Mouse (Mus musculus): ENCODE results near the gene Mapk8ip2.
"Not testable (repeated sequence)": the region's sequence is repeated elsewhere in the genome, so short reads cannot be mapped to it uniquely, and the experiment has no call there.

Mapk8ip2 gene

GRCm38 (mm10) chr15:89453865-89454478 is at the start of gene Mapk8ip2:
Gene Mapk8ip2, plus strand, starts transcription at chr15:89453913.
- peak; percentile 45 to 50 for DNase-seq (ENCODE audit: low spot score in 2 of 2)

GRCm38 (mm10) chr15:89404831-89405623 is 48.7 kb upstream of the Mapk8ip2 start:
- DNase-seq (ENCODE audit: low spot score in 2 of 2): no peak

DNA sequence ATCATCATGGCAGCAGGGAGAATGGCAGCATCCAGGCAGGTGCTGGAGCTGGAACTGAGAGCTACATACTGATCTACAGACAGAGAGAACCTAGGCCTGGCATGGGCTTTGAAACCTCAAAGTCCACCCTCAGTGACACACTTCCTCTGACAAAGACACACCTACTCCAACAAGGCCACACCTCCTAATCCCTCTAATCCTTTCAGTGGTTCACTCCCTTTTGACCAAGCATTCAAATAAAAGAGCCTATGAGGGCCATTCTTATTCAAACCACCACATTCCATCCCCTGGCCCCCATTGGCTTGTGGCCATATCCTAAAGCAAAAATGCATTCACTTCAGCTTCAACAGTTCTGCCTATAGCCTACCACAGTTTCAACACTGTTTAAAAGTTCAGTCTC is 47.0 kb upstream of the Mapk8ip2 start:
- no peak for DNase-seq (ENCODE audit: low spot score in 2 of 2)

DNA sequence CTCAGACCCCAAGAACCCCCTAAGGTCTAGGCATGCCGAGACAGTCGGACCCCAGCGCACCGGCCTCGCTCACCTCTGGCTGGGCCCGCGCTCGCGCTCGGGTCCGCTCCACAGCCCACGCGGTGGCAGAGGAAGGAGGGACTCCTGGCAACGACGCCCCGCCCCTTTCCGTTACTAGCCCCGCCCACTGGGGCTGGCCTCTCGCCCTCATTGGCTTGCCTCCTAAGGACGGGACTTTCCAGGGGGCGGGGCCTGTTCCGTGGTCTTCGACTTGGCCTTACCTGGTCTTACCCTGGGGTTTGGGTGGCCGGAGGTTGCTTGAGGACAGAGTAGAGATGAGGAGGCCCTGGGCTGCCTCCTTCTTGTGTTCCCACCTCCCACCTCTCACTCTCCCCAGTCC is 43.6 kb upstream of the Mapk8ip2 start, which contains the start of gene Syce3:
Gene Syce3, minus strand, starts transcription at position 386 of the 400 bp plus-strand sequence.
- DNase-seq (ENCODE audit: low spot score in 2 of 2): no peak

DNA sequence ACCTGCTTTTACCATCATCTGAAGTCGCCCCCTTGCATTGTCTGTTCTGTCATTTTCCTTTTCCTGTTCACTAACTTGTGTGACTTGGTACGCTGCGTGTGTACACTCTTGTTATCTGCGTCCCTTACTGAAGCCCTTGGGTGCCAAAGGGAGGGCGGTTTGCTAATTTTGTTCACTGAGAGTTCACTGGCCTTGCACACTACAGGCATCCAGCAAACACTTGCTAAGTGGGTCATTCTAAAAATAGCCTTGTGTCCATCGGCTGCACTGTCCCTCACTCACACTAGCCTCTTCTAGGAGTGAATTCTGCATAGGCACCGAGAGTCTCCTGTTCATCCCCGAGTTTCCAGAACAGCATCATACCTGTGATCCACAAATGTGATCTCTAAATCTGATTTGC is 38.4 kb upstream of the Mapk8ip2 start:
- no peak for DNase-seq (ENCODE audit: low spot score in 2 of 2)

DNA sequence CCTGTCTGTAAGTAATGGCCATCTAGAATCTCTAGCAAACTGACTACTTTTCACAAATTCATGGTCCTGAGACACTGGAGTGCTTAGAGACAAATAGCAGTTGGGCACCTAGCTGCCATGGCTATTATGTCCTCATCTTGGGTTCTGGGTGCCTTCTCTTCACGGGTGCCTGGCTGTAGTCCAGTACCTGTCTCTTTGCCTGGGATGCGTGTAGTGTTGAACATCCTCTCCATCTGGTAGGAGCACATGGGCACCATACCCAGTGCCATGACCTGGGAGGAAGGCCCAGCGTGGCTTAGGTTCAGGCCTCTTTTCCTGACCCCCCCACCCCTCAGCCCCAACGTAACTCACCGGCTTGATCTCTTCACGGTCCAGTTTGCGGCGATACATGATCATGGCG is 31.8 kb upstream of the Mapk8ip2 start:
- no peak for DNase-seq (ENCODE audit: low spot score in 2 of 2)

GRCm38 (mm10) chr15:89424621-89425020 is 29.1 kb upstream of the Mapk8ip2 start:
- DNase-seq (ENCODE audit: low spot score in 2 of 2): no peak

DNA sequence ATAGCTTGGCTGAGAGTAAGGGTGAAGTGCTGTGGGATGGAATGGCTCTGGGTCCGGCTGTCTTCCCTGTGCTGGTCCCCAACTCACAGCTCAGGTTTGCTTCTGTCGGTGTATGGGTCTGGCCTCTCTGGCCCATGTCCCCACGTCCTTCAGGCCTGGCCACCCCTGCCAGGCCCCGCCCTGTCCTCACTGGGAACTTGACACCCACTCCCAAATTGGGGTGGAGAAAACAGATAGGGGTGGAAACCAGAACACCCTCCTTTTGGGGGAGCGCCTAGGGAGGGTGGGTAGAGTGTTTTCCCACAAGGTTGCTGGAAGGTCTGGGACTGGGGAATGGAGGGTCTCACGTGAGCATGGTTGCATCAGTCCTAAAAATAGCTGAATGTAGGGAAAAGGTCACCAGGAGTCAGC is 28.0 kb upstream of the Mapk8ip2 start, which contains the start of gene Cpt1b:
Gene Cpt1b, minus strand, starts transcription at position 153 of the 411 bp plus-strand sequence.
- no peak for DNase-seq (ENCODE audit: low spot score in 2 of 2)

DNA sequence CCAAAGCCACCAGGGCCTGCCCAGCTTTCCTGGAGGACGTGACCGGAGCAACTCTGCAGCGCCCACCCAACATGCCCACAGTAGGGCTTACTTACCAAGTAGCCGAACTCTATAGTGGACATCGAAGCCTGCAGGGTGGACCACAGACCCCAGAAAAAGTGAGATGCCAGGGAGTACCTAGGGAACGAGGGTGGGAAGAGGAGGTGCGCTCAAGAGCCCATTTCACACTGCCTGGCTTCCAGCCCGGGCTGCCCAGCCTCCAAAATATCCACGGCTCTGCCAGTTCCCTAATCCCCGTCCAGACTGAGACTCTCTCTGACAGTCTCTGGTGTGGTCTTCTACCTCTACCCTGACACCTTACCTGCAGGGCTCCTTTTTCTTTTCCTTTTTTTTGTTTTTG is 27.0 kb upstream of the Mapk8ip2 start:
- no peak for DNase-seq (ENCODE audit: low spot score in 2 of 2)

DNA sequence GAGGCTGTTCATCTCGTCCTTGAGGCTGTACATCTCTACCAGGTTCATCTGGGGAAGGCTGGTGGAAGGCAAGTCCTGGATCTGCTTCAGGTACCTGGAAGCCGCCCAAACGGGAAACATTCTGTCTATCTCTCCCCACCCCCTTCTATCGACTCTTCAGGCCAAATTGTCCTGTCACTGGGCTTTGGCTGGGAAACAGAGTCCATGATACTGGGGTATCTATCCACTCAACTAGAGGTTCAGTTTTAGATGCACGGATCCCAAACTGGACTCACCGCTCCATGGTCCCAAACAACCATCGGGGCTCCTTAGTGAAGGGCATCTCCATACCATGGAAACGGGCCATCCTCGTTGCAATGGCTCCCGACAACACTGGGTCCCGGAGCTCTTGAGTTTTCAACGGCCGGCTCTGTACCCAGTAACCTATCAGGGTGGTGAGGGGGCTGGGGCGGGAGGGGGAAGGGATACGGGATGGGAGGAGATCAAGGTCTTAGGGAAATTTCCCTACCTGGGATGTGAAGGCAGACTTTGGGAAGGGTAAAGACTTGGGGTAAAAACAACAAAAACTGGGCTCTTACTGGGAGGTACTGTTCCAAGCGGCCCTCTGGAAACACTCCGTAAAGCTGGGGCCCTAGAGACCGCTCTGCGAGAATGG is 25.4 kb upstream of the Mapk8ip2 start:
- DNase-seq (ENCODE audit: low spot score in 2 of 2): no peak

DNA sequence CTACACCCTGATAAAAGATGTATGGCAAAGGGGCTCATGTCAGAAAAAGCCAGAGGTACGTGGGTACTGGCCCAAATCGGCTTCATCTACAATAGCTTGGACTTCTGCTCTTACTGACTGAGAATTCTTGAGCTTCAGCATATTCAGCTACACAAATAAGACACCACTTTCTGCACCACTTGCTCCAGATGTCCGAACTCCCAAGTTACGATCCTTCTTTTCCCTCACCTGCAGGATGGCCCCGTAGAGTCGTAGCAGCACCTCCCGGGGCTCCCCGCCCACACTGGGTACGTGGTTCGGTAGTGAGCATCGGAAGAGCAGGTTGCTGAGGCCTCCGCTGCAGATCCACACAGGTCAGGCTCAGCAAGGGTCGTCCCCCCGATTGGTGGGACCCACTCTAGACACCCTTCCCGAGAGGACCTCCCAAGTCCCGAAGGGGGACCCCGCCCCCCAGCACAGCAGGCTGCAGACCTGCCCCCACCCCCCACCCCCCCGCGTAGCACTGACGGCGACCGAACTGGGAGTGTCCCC is 24.8 kb upstream of the Mapk8ip2 start:
- DNase-seq (ENCODE audit: low spot score in 2 of 2): no peak

DNA sequence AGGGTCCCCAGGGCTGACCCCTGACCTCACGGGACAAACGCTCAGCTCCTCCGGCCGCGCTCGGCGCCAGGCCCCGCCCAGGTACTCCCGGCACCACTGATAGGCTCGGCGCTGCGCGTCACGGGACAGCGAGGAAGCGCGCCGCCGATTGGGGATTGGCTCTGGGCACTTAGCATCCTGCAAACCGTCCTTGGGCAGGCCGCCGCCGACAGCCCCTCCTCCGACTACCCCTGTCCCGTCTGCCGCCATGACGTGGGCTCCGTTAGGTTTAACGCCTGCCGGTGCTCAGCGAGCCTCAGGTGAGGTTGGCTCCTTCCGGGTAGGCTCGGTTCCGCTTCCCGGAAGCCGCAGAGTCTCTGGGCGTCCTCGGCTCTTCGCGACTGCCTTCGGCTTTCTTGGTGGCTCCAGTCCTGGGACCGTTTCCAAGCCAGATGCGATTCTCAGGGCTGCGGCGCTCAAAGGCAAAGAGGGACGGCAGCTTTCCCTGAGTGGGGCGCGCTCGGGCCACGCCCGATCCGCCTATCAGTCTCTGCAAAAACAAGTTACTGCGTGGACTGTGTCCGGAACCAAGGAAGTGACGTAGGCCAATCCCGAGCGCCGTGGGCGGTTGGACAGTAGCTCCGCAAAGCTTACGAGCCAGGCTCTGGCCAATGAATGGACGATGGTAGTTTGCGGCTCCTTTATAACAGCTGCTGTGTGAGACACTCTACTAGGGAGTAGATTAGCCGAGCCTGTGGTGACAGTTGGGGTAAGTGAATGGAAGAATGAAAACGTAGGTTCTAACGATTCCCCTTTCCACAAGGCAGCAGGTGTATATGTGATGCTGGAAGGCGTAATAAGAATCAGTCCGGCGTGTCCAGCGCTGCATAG is 24.1 kb upstream of the Mapk8ip2 start, which contains the start of the genes C730034F03Rik, Gm44502 and Chkb:
Gene C730034F03Rik, plus strand, starts transcription at position 238 of the 870 bp plus-strand sequence.
Gene Gm44502, minus strand, starts transcription at position 345 of the 870 bp plus-strand sequence.
Gene Chkb, minus strand, starts transcription at position 557 of the 870 bp plus-strand sequence.
- DNase-seq (ENCODE audit: low spot score in 2 of 2): peak; percentile 96 to 97

DNA sequence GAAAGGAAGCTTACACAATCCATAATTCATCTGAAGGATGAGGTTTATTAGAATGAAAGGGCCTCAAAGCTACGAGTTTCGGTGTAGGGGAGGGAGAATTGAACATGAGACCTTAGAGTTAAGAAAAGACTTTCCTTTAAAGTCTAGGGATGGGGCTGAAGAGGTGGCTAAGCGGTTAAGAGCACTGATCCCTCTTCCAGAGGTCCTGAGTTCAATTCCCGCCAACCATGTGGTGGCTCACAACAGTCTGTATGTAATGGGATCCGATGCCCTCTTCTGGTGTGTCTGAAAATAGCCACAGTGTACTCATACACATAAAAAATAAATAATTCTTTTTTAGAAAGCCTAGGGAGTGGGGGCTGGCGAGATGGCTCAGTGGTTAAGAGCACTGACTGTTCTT is 23.4 kb upstream of the Mapk8ip2 start:
- no peak for DNase-seq (ENCODE audit: low spot score in 2 of 2)

DNA sequence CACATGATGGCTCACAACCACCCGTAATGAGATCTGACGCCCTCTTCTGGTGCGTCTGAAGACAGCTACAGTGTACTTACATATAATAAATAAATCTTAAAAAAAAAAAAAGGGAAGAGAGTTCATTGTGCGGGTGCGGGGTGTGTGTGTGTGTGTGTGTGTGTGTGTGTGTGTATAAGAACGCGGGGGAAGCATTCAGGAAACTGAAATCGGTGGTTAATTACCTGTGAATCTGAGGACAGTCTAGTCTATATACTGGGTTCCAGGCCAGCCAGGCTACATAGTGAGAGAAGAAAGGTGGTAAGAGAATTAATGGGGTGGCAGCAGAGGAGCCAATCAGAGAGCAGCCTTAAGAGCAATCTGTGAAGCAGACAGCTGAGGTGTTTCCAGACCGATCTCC is 22.9 kb upstream of the Mapk8ip2 start:
- not testable (repeated sequence) for DNase-seq (ENCODE audit: low spot score in 2 of 2)

DNA sequence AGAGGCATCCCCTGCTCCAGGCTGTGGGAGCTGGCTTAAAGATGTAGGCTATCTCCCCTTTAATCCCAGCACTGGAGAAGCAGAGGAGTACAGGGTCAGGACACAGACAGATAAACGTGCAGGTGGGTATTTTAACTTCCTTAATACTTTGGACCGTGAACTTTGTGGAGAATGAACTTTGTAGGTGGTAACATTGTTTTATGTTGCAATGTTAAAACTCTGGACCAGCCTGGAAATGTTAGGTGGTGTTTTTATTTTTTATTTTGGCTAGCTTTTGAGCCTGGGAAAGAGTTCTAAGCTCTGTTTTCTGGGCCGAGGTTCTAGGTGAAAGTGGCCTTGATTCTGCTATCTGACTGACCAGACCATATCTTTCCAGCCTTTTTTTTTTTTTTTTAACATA is 22.4 kb upstream of the Mapk8ip2 start:
- no peak for DNase-seq (ENCODE audit: low spot score in 2 of 2)

GRCm38 (mm10) chr15:89431806-89432205 is 21.9 kb upstream of the Mapk8ip2 start:
- DNase-seq (ENCODE audit: low spot score in 2 of 2): no peak

DNA sequence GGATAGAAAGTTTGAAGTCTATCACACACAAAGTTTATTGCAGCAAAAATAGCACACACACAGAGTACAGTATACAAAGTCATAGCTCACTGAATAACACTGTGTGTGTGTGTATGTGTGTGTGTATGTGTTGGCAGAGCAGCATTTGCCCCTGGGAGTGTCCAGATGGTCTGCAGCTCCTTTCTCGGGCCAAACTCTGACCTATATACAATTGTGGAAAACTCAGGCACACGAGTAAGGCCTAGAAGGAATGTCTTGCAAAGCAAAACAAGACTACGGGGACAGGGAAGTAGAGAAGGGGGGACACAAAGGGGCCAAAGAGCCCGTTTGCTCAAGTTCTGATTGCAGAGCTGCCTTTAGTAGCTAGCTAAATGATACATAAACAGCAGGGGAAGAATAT is 20.8 kb upstream of the Mapk8ip2 start:
- DNase-seq (ENCODE audit: low spot score in 2 of 2): no peak

- DNase-seq (ENCODE audit: low spot score in 2 of 2): no peak
These were observed 19.6 kb upstream of the Mapk8ip2 start for GRCm38 (mm10) chr15:89434136-89434535.

DNA sequence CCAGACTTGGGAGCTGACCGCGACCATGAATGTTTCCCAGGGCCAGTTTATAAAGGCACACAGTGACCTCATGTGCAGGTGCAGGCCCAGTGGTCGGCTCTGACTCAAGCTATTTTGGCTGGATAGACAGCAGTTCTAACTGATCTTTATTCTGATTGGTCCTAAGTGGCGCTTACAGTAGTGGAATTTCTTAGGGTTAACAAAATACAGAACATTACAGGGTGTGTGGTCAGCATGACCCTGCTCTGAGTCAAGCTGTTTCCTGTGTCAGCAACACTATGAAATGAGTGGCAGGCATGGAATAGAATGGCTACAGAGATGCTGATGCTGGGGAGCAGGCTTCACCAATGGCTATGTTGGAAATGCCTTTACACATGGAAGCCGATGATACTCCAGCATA is 17.8 kb upstream of the Mapk8ip2 start:
- no peak for DNase-seq (ENCODE audit: low spot score in 2 of 2)

DNA sequence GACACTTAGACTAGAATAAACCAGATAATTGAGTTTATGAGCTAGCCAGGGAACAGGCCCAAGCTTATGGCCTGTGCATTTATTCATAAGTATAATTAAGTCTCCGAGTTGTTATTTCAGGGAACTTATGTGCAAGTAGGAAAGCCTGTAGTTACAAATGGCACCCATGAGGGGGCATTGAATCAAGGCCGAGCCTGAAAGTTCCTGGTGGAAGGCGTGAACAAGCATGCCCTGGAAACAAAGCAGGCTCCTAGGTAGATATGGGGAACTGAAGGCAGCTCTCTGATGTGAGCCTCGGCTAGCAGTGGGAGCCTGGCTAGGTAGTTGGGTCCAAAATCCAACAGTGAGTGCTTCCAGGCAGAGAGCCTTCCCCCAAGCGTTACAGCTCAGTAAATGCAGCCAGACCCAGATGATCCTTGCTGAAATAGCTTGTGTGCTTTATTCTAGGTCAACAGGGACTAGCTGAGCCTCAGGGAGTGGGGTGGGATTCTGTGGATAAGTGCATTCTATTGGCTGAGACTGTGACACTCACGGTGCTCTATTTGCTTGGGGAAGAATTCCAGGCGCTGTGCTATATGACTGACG is 11.1 kb upstream of the Mapk8ip2 start:
- no peak for DNase-seq (ENCODE audit: low spot score in 2 of 2)
